Mouse (Mus musculus): ENCODE data around the gene Sdk2. TPM values are rescaled to one million over a fixed set of nuclear protein-coding genes. Genes with fewer than 3 reads are reported as not detected.

The Sdk2 gene
- polyA plus RNA-seq, 1 experiment from 2014 or later, result 1.1 TPM

DNA sequence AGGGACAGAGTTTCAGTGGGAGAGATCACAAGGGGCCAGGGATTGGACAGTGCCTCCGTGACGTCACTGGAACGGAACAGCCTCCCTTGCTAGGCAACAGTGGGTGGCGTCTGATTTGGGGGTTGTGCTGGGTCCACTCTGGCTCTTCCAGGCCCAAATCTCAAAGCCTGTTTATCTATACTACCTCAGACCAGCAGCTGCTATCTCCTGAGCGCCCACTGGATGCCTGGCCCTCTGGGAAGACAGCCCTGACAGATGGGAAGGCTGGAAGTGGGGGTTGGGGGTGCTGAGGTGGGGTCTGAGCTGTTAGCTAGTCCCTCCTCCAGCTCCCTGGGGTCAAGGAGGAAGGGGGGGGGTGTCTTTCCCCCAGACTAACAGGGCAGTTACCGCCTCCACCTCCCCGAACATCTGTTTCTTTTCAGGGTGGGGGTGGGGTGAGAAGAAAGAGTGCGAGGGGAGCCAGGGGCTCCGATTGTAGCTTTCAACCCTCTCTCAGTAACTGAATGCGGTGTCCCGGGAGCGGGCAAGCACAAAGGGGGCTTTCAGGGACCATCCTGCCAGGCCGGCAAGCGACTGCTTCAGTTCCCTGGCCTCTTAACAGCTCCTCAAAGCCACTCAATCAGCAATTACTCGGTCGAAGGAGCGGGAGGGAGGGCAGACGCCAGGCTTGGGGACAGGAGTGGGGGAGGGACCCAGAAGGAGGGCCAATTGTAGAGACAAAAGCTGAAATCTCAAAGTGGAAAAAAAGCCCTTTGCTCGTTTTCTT lies 281.3 kb downstream of the Sdk2 start:
- no peaks in the 10 kb centered on the region for H3K9me3 ChIP-seq (replicated peaks)
- no peaks in the 10 kb centered on the region for H3K36me3 ChIP-seq
- H3K27ac ChIP-seq, result peak overlapping the region; percentile 59
- H3K4me3 ChIP-seq, result peak overlapping the region; percentile 30
- H3K4me2 ChIP-seq, result peak overlapping the region; percentile 68
- ATAC-seq, result peak; percentile 88
- peaks cover 3% of the 10 kb centered on the region for H3K27me3 ChIP-seq (replicated peaks)
- peaks cover 58% of the 10 kb centered on the region for H3K4me1 ChIP-seq
- 4% methylated on average over 19 of the region's 19 CpGs for WGBS (ENCODE audit: insufficient replicate concordance)
- peak overlapping the region; percentile 42; the same call in 1 of the 2 replicates for H3K9ac ChIP-seq

DNA sequence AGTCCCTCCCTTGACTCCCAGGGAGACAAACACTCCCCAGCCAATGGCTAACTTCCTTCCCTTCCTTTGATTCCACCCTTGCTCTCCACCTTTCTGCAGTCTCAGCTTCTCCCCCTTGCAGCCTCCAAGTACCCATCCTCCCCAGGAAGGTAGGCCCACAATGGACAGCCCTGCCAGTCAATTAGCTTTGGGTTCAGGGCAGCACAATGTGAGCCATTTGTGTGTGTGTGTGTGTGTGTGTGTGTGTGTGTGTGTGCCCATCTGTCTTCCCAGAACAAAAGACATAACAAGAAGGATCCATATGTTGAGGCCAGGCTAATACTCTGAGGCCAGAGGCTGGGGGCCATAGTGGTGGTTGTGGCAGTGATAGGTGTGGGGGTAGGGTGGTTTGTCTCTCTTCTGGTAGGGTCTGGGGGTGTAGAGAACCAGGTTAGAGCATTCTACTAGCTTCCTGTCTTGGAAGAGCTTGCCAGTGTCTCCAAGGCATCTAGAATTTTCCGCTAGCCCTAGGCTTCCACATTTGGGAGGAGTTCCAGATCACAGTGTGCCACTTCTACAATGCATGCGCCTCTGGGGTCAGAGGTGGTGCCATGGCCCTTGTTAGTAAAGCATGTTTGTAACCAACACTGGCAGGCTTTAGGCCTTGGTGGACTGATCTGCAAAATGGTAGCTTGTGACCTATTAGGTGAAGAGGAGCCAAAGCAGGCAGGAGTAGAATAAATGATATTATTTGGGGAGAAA lies 282.0 kb downstream of the Sdk2 start:
- peak overlapping the region; percentile 68 for H3K4me2 ChIP-seq
- 80% methylated on average over 2 of the region's 2 CpGs for WGBS (ENCODE audit: insufficient replicate concordance)
- no peaks in the 10 kb centered on the region for H3K36me3 ChIP-seq
- no peak overlapping the region for H3K9ac ChIP-seq
- peak overlapping the region; percentile 54; the same call in 1 of the 2 replicates for H3K27ac ChIP-seq
- peaks cover 66% of the 10 kb centered on the region for H3K4me1 ChIP-seq
- no peaks in the 10 kb centered on the region for H3K9me3 ChIP-seq (replicated peaks)
- no peak overlapping the region for H3K4me3 ChIP-seq
- peak; percentile 20 for ATAC-seq
- H3K27me3 ChIP-seq (replicated peaks), result peaks cover 9% of the 10 kb centered on the region

DNA sequence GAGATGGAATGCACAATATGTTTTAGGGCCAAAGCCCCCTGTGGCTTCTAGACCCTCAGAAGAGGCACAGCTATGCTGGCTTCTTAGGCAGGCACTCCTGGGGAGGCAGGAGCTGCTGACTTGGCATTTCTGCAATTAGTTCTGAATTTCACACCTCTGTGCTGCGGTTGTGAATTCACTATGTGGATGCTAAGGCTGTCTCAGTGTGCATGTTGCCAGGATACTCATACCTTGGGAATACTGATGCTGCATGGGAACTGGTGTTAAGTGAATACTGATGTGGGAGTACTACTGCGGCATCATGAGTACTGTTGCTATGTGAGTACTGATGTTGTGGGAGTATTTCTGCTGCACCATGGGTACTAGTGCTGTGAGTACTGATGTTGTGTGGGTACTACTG lies 284.4 kb downstream of the Sdk2 start:
- no peak overlapping the region for H3K4me2 ChIP-seq
- H3K4me1 ChIP-seq, result peaks cover 70% of the 10 kb centered on the region
- no peak overlapping the region for H3K4me3 ChIP-seq
- 79% methylated on average over 2 of the region's 2 CpGs for WGBS (ENCODE audit: insufficient replicate concordance)
- no peaks in the 10 kb centered on the region for H3K36me3 ChIP-seq
- peaks cover 17% of the 10 kb centered on the region for H3K27me3 ChIP-seq (replicated peaks)
- no peak overlapping the region for H3K27ac ChIP-seq
- ATAC-seq, result no peak
- no peaks in the 10 kb centered on the region for H3K9me3 ChIP-seq (replicated peaks)
- no peak overlapping the region for H3K9ac ChIP-seq

DNA sequence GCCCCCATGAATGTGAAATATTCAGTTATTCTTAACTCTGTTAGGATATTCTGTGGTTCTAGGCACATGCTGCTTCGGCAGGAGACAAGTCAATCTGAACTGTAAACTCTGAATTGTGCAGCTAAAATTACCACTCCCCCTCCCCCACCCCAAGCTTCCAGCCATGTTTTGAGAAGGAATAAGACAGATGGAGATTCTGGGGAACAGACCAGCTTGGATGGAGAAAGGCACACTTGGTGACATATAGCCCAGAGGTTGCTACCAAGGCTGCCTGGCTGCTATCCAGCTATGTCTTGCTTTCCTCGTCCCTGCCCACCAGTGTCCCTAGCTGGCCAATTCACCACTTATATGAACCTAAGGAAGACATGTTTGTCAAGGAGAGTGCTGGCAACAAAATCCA lies 284.8 kb downstream of the Sdk2 start:
- ATAC-seq, result no peak
- WGBS (ENCODE audit: insufficient replicate concordance), result 70% methylated on average over 2 of the region's 2 CpGs
- Histone ChIP-seq H3K9ac (no peak overlapping the region), H3K4me2 (no peak overlapping the region), H3K27me3 (replicated peaks) (peaks cover 17% of the 10 kb centered on the region), H3K9me3 (replicated peaks) (no peaks in the 10 kb centered on the region), H3K36me3 (no peaks in the 10 kb centered on the region), H3K4me3 (no peak overlapping the region), H3K4me1 (peaks cover 70% of the 10 kb centered on the region), H3K27ac (no peak overlapping the region)

DNA sequence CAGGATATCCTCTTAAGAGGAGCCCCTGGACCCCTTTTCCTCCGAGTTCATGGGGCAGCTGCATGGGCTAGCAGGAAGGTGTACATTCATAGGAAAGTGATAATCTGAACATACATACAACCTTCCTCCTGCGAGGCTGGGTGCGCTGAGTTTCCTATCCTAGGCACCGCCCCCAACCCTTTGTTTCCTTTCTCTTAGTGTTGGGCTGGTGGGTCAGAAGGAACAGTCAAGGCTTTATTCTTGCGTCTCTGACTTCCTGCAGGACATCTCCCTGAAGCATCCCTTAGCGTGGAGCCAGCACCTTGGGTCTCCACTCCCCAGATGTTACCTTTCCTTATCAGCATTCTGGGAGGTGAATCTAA lies 287.2 kb downstream of the Sdk2 start:
- H3K27ac ChIP-seq, result no peak overlapping the region
- no peaks in the 10 kb centered on the region for H3K36me3 ChIP-seq
- H3K27me3 ChIP-seq (replicated peaks), result peaks cover 17% of the 10 kb centered on the region
- H3K9me3 ChIP-seq (replicated peaks), result no peaks in the 10 kb centered on the region
- H3K4me3 ChIP-seq, result no peak overlapping the region
- no peak overlapping the region for H3K9ac ChIP-seq
- WGBS (ENCODE audit: insufficient replicate concordance), result 9% methylated on average over 6 of the region's 6 CpGs
- H3K4me1 ChIP-seq, result peaks cover 52% of the 10 kb centered on the region
- peak overlapping the region; percentile 35 for H3K4me2 ChIP-seq
- ATAC-seq, result no peak

DNA sequence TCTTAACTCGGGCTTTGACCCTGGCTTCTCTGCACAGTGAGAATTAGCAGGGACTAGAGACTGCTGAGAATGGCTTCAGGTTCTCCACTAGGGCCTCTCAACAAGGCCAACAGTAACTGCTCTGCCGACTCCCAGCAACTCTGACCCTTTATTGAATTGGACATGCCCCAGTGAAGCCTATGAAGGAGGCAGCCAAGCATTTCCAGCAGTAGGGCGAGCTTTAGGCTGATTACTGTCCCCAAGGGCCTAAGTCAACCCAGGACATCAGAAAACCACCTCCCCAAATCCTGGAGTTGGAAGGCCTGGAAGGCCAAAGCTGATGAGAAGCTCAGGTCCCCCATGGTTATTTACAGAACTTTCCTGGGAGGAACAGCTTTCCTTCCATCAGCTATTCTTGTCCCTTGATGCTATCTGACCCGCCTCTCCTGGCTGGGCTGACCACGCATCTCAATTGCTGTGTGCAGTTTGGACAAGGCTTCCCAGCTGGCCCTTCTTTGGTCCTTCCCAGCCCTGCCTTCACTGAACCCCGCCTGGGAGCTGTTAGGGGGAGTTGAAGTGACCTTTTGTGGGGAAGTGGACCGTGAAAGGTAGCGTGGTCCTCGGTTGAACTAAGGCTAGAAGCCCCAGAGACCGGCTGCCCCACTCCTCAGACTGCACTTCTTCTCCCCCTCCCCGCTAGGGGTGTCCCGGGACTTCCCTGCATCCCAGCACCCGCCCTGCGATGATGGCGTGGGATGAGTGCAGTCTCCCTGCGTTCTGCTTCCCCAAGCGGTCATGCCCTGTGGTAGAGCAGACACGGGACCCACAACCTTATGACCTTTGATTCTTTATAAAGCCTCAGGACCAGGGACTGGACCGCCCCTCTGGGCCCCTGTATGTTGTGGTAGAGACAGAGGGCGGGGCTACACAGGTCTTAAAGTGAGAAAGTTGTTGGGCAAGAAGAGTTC lies 287.8 kb downstream of the Sdk2 start:
- Histone ChIP-seq H3K27ac (peak overlapping the region; percentile 58; the same call in 1 of the 2 replicates), H3K9ac (no peak overlapping the region), H3K9me3 (replicated peaks) (no peaks in the 10 kb centered on the region), H3K4me1 (peaks cover 48% of the 10 kb centered on the region), H3K36me3 (no peaks in the 10 kb centered on the region), H3K27me3 (replicated peaks) (peaks cover 17% of the 10 kb centered on the region), H3K4me2 (peak overlapping the region; percentile 35), H3K4me3 (no peak overlapping the region)
- no peak for ATAC-seq
- WGBS (ENCODE audit: insufficient replicate concordance), result 35% methylated on average over 20 of the region's 20 CpGs

DNA sequence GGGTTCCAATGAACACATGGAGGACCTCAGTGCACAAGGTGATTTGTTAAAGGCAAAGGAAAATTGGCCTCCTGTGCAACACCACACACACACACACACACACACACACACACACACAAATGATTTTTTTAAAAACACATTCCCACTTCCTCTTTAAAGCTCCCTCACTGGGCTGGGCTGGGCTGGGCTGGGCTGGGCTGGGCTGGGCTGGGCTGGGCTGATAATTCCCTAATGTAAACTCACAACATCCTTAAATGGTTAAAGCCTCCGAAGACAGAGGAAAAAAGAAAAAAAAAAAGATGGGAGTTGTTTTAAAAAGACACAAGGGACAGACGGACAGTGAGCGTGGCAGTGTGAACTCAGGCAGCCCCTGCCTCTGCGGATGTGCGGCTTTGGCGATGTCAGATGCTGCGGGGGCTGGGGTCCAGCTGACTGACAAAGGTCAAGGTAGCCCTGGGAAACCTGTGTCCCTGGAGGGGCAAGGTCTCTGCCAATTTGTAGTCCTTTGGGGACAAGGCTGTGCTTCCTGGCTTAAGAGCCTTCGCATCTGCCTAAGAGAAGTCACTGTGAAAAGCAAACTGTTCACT lies 288.9 kb downstream of the Sdk2 start:
- Histone ChIP-seq H3K4me1 (peaks cover 48% of the 10 kb centered on the region), H3K36me3 (no peaks in the 10 kb centered on the region), H3K9ac (peak overlapping the region; percentile 54; the same call in 1 of the 2 replicates), H3K4me3 (peak overlapping the region; percentile 20; the same call in 1 of the 2 replicates), H3K9me3 (replicated peaks) (no peaks in the 10 kb centered on the region), H3K27me3 (replicated peaks) (peaks cover 20% of the 10 kb centered on the region), H3K27ac (peak overlapping the region; percentile 74), H3K4me2 (peak overlapping the region; percentile 66)
- WGBS (ENCODE audit: insufficient replicate concordance), result 22% methylated on average over 8 of the region's 8 CpGs
- ATAC-seq, result peak; percentile 78

DNA sequence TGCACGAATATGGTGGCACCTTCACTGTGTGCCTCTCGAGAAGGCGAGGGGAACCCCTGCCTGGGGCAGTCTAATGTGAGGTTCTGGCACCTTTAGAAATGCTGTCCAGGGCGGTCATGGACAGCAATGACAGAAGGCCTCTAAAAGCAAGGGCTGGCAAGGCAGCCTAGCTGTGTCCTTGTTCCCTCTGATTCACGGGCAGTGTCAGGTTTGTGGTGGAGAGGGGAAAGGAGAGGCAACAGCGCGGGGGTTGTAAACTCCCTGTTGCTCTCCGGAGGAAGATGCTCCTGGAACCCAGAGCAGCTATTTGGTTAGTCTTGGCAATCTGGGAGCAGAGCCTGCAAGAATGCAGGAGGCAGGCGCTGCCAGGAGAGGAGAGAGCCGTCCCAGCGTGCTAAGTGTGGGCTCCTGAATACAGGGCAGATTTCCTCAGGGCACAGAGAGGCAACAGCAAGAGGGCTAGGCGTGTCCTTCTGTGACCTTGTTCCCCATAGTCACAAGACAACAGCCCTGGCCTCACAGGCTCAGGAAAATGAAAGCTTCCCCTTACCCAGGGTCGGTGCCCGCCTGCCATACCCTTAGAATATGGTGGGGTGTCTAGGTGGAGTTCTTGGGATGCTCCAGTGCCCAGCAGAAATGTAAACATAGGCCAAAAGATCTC lies 289.9 kb downstream of the Sdk2 start:
- H3K9ac ChIP-seq, result no peak overlapping the region
- peak overlapping the region; percentile 74 for H3K27ac ChIP-seq
- WGBS (ENCODE audit: insufficient replicate concordance), result 63% methylated on average over 14 of the region's 14 CpGs

DNA sequence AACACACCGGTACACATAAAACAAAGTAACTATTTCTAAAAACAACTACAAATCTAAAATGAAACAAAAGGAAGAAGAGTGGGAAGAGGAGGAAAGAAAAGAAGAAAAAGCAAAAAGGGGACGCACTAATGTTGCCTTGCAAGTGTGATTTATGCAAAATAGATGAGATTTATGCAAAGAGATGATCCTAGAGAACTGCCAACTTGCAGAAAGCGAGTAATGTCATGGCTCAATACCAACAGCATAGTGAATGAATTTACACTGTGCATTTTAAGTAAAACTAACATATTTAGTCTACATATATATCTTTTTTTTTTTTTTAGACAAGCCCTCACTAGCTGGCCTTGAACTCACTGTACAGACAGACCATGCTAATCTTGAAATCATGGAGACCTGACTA lies 292.1 kb downstream of the Sdk2 start:
- peaks cover 33% of the 10 kb centered on the region for H3K4me1 ChIP-seq
- no peak overlapping the region for H3K27ac ChIP-seq
- 81% methylated on average over 3 of the region's 3 CpGs for WGBS (ENCODE audit: insufficient replicate concordance)
- no peak overlapping the region for H3K9ac ChIP-seq
- ATAC-seq, result no peak
- H3K4me3 ChIP-seq, result no peak overlapping the region
- no peaks in the 10 kb centered on the region for H3K9me3 ChIP-seq (replicated peaks)
- no peaks in the 10 kb centered on the region for H3K36me3 ChIP-seq
- no peak overlapping the region for H3K4me2 ChIP-seq
- H3K27me3 ChIP-seq (replicated peaks), result peaks cover 13% of the 10 kb centered on the region

More for the DNA sequence above, 289.9 kb downstream of the Sdk2 start:
- Histone ChIP-seq H3K9me3 (replicated peaks) (no peaks in the 10 kb centered on the region), H3K36me3 (no peaks in the 10 kb centered on the region), H3K4me1 (peaks cover 48% of the 10 kb centered on the region), H3K4me2 (peak overlapping the region; percentile 66), H3K27me3 (replicated peaks) (peaks cover 20% of the 10 kb centered on the region), H3K4me3 (no peak overlapping the region)
- peak; percentile 11; the same call in 1 of the 2 replicates for ATAC-seq

DNA sequence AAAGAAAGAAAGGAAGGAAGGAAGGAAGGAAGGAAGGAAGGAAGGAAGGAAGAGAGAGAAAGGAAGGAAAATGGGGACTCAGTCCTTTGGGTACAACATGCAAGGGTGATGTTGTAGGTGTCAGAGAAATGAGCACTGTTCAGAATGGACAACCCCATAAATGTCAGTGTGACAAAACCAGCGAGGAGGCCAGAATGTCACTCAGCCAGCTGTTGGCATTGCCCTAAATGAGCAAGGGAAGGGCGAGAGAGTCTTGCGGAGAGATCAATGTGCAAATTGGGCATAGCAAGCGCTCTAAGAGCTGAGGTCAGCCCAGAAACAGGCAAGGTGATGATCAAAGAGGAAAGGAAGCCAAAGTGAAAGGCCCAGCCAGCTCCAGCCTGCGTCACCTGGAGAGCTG lies 293.7 kb downstream of the Sdk2 start:
- no peak for ATAC-seq
- Histone ChIP-seq H3K9ac (no peak overlapping the region), H3K4me1 (peaks cover 17% of the 10 kb centered on the region), H3K9me3 (replicated peaks) (no peaks in the 10 kb centered on the region), H3K4me3 (no peak overlapping the region), H3K4me2 (no peak overlapping the region), H3K27ac (no peak overlapping the region), H3K27me3 (replicated peaks) (peaks cover 13% of the 10 kb centered on the region), H3K36me3 (no peaks in the 10 kb centered on the region)
- 84% methylated on average over 5 of the region's 5 CpGs for WGBS (ENCODE audit: insufficient replicate concordance)

DNA sequence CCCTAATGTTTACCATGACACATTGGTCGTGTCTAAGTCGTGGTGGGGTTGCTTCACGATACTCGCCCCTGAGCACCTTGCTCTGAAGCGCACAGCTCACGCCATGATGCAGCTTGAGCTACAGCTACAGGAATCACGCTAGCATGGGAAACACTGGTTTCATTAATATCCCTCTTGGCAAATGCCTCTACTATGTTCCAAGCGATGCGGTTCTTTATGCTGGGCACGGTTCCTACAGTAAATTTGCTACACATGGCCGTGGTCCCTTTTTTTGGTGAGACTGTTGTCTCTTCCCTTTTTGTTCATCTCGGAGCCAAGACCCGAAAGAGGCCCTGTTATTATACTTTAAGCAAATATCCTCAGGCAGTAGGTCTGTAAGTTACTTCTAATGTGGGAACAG lies 295.7 kb downstream of the Sdk2 start:
- Histone ChIP-seq H3K9ac (no peak overlapping the region), H3K4me3 (no peak overlapping the region), H3K36me3 (no peaks in the 10 kb centered on the region), H3K4me1 (peaks cover 14% of the 10 kb centered on the region), H3K27ac (no peak overlapping the region), H3K4me2 (no peak overlapping the region), H3K27me3 (replicated peaks) (peaks cover 16% of the 10 kb centered on the region), H3K9me3 (replicated peaks) (no peaks in the 10 kb centered on the region)
- no peak for ATAC-seq
- WGBS (ENCODE audit: insufficient replicate concordance), result 82% methylated on average over 13 of the region's 13 CpGs

All from liver, embryonic 12.5 days (tissue).